Mouse (Mus musculus): ENCODE data around the gene Prss16. TPM values are rescaled to one million over a fixed set of nuclear protein-coding genes. Genes with fewer than 3 reads are reported as not detected.
A peak's percentile ranks its signal among the peaks of the same experiment; 100 is the strongest.

Prss16 gene
- polyA plus RNA-seq, 1 experiment: 2.5 TPM

GRCm38 (mm10) chr13:21980981-21981802 lies 28.4 kb downstream of the Prss16 start, which contains the start of gene Pom121l2:
Gene Pom121l2, plus strand, starts transcription at chr13:21981194.
- peak within 1 kb of the TSS; percentile 45 for H3K4me3 ChIP-seq (ENCODE audit: insufficient read depth, low read length)
- TF ChIP-seq CTCF (IDR thresholded peaks at IDR 0.05; ENCODE audit: extremely low read depth, insufficient read depth, low read length): no peak
- no peak for TF ChIP-seq POLR2A (IDR thresholded peaks at IDR 0.05; ENCODE audit: extremely low read depth, insufficient read depth, low read length)
- H3K4me1 ChIP-seq (ENCODE audit: control insufficient read depth, insufficient read depth, low read length): no peaks in the 10 kb centered on the region
- no peak within 1 kb of the TSS for H3K27ac ChIP-seq (ENCODE audit: insufficient read depth, low read length)

- peak overlapping the region; percentile 72 for H3K4me3 ChIP-seq (ENCODE audit: insufficient read depth, low read length)
- no peaks in the 10 kb centered on the region for H3K4me1 ChIP-seq (ENCODE audit: control insufficient read depth, insufficient read depth, low read length)
- H3K27ac ChIP-seq (ENCODE audit: insufficient read depth, low read length): peak overlapping the region; percentile 58
- TF ChIP-seq CTCF (IDR thresholded peaks at IDR 0.05; ENCODE audit: extremely low read depth, insufficient read depth, low read length) (no peak), POLR2A (IDR thresholded peaks at IDR 0.05; ENCODE audit: extremely low read depth, insufficient read depth, low read length) (no peak)
Measured at GRCm38 (mm10) chr13:21974726-21975473, 34.6 kb downstream of the Prss16 start.

GRCm38 (mm10) chr13:21974221-21974725 lies 35.3 kb downstream of the Prss16 start:
- peak overlapping the region; percentile 58 for H3K27ac ChIP-seq (ENCODE audit: insufficient read depth, low read length)
- H3K4me3 ChIP-seq (ENCODE audit: insufficient read depth, low read length): peak overlapping the region; percentile 72
- TF ChIP-seq POLR2A (IDR thresholded peaks at IDR 0.05; ENCODE audit: extremely low read depth, insufficient read depth, low read length): no peak
- peak; percentile 65 for TF ChIP-seq CTCF (IDR thresholded peaks at IDR 0.05; ENCODE audit: extremely low read depth, insufficient read depth, low read length)
- H3K4me1 ChIP-seq (ENCODE audit: control insufficient read depth, insufficient read depth, low read length): no peaks in the 10 kb centered on the region

GRCm38 (mm10) chr13:21971641-21972040 lies 37.9 kb downstream of the Prss16 start:
- TF ChIP-seq POLR2A (IDR thresholded peaks at IDR 0.05; ENCODE audit: extremely low read depth, insufficient read depth, low read length) (no peak), CTCF (IDR thresholded peaks at IDR 0.05; ENCODE audit: extremely low read depth, insufficient read depth, low read length) (no peak)
- Histone ChIP-seq H3K4me1 (ENCODE audit: control insufficient read depth, insufficient read depth, low read length) (no peaks in the 10 kb centered on the region), H3K27ac (ENCODE audit: insufficient read depth, low read length) (no peak overlapping the region), H3K4me3 (ENCODE audit: insufficient read depth, low read length) (no peak overlapping the region)

- H3K27ac ChIP-seq (ENCODE audit: insufficient read depth, low read length): no peak overlapping the region
- no peak overlapping the region for H3K4me3 ChIP-seq (ENCODE audit: insufficient read depth, low read length)
- TF ChIP-seq POLR2A (IDR thresholded peaks at IDR 0.05; ENCODE audit: extremely low read depth, insufficient read depth, low read length) (no peak), CTCF (IDR thresholded peaks at IDR 0.05; ENCODE audit: extremely low read depth, insufficient read depth, low read length) (no peak)
- no peaks in the 10 kb centered on the region for H3K4me1 ChIP-seq (ENCODE audit: control insufficient read depth, insufficient read depth, low read length)
Measured at GRCm38 (mm10) chr13:21969816-21970215, 39.7 kb downstream of the Prss16 start.

GRCm38 (mm10) chr13:21969269-21969668 lies 40.3 kb downstream of the Prss16 start:
- no peak overlapping the region for H3K27ac ChIP-seq (ENCODE audit: insufficient read depth, low read length)
- H3K4me3 ChIP-seq (ENCODE audit: insufficient read depth, low read length): no peak overlapping the region
- H3K4me1 ChIP-seq (ENCODE audit: control insufficient read depth, insufficient read depth, low read length): no peaks in the 10 kb centered on the region
- TF ChIP-seq CTCF (IDR thresholded peaks at IDR 0.05; ENCODE audit: extremely low read depth, insufficient read depth, low read length) (no peak), POLR2A (IDR thresholded peaks at IDR 0.05; ENCODE audit: extremely low read depth, insufficient read depth, low read length) (no peak)

Other genes starting within 250 kb of the Prss16 start
- gene Hist1h1b, start 229.1 kb downstream of the Prss16 start, polyA plus RNA-seq (2012; rRNA removed): 0.21 and 0.25 TPM in 2 replicates
- 1.3 and 3.1 TPM in 2 replicates for gene Hist1h3i, start 226.4 kb downstream of the Prss16 start, polyA plus RNA-seq (2012; rRNA removed)
- not detected in 2 replicates for gene Hist1h2an, start 222.5 kb downstream of the Prss16 start, polyA plus RNA-seq (2012; rRNA removed)
- 0.26 and 0.63 TPM in 2 replicates for gene Hist1h2bp, start 222.3 kb downstream of the Prss16 start, polyA plus RNA-seq (2012; rRNA removed)
- 1.2 and 1.7 TPM in 2 replicates for gene Hist1h2bq, start 199.5 kb downstream of the Prss16 start, polyA plus RNA-seq (2012; rRNA removed)
- gene Hist1h2ao, start 199.3 kb downstream of the Prss16 start, polyA plus RNA-seq (2012; rRNA removed): not detected in 2 replicates
- not detected in 2 replicates for gene Hist1h4m, start 198.0 kb downstream of the Prss16 start, polyA plus RNA-seq (2012; rRNA removed)
- 11.0 and 23.0 TPM in 2 replicates for gene Hist1h4n, start 177.5 kb downstream of the Prss16 start, polyA plus RNA-seq (2012; rRNA removed)
- gene Hist1h2ap, start 176.2 kb downstream of the Prss16 start, polyA plus RNA-seq (2012; rRNA removed): 2.4 and 3.5 TPM in 2 replicates
- 0.34 and 0.92 TPM in 2 replicates for gene Hist1h2br, start 176.0 kb downstream of the Prss16 start, polyA plus RNA-seq (2012; rRNA removed)
- gene Zfp184, start 64.6 kb downstream of the Prss16 start, polyA plus RNA-seq (2012; rRNA removed): 2.2 and 2.3 TPM in 2 replicates
- gene Pom121l2, start 28.5 kb downstream of the Prss16 start, polyA plus RNA-seq (2012; rRNA removed): 0.04 TPM in 1 of 2 replicates, not detected in the other
- 0.75 TPM in 1 of 2 replicates, not detected in the other for gene Hist1h2ah, start 25.8 kb upstream of the Prss16 start, polyA plus RNA-seq (2012; rRNA removed)
- gene Hist1h2bk, start 26.1 kb upstream of the Prss16 start, polyA plus RNA-seq (2012; rRNA removed): 0.50 and 0.64 TPM in 2 replicates
- 5.7 and 7.9 TPM in 2 replicates for gene Hist1h4i, start 31.6 kb upstream of the Prss16 start, polyA plus RNA-seq (2012; rRNA removed)
- gene Hist1h2ag, start 33.2 kb upstream of the Prss16 start, polyA plus RNA-seq (2012; rRNA removed): 0.63 and 1.1 TPM in 2 replicates
- 0.64 and 0.69 TPM in 2 replicates for gene Hist1h2bj, start 33.5 kb upstream of the Prss16 start, polyA plus RNA-seq (2012; rRNA removed)
- not detected in 2 replicates for gene Vmn1r188, start 74.7 kb upstream of the Prss16 start, polyA plus RNA-seq (2012; rRNA removed)
- gene Vmn1r189, start 96.1 kb upstream of the Prss16 start, polyA plus RNA-seq (2012; rRNA removed): not detected in 2 replicates
- not detected in 2 replicates for gene Vmn1r191, start 174.2 kb upstream of the Prss16 start, polyA plus RNA-seq (2012; rRNA removed)
- gene Vmn1r192, start 181.4 kb upstream of the Prss16 start, polyA plus RNA-seq (2012; rRNA removed): not detected in 2 replicates
- not detected in 2 replicates for gene Vmn1r193, start 213.4 kb upstream of the Prss16 start, polyA plus RNA-seq (2012; rRNA removed)
- gene Vmn1r194, start 234.5 kb upstream of the Prss16 start, polyA plus RNA-seq (2012; rRNA removed): not detected in 2 replicates

Measured in cortical plate, adult 2 months (tissue).